Mouse (Mus musculus) thymus, adult 2 months (tissue): ENCODE results near the gene Mfsd11.
"Not testable (repeated sequence)": the region's sequence is repeated elsewhere in the genome, so short reads cannot be mapped to it uniquely, and the experiment has no call there.

Experiments used
- CTCF ChIP-seq: fragments of 200-500 bp; IDR thresholded peaks from 2 replicates; pipeline ENCODE4 v1.5.1; 2012; ENCODE audit warnings: mild to moderate bottlenecking, control low read depth, low read length, moderate library complexity, borderline replicate concordance; ENCODE audit not compliant: control insufficient read depth, poor library complexity, insufficient read depth; ENCODE audit errors: extremely low read depth
- POLR2A ChIP-seq: fragments of 200-500 bp; IDR thresholded peaks from 2 replicates; pipeline ENCODE4 v1.6.1; 2012; ENCODE audit warnings: mild to moderate bottlenecking, low read length, control low read depth, moderate library complexity; ENCODE audit not compliant: control insufficient read depth, poor library complexity, insufficient read depth; ENCODE audit errors: extremely low read depth

GRCm38 (mm10) chr11:116823885-116824284 lies 28.4 kb upstream of the Mfsd11 start:
- TF ChIP-seq CTCF, POLR2A: not testable (repeated sequence)
